In the genomic region with DNA sequence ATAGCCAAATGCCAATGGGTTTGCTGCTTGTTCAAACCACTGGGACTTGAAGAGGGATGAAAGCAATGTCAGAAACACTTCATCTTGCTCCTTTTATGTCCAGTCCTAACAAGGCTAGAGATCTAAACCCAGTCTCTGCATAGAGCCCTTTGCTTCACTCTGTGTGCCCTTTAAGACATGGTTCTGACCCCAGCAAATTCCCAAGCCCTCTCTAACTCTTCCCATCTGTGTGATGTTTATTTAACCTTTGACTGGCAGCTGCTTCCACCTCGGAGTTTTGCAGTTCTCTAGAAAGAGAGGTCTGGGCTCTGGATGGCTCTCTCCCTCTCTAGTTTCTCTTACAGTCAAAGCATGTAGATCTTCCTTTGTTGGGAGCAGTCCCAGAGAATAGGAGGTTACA, we compare ENCODE assay signal across 25 mouse cellular contexts. TPM values are rescaled to one million over a fixed set of nuclear protein-coding genes. Genes with fewer than 3 reads are reported as not detected.
A peak's percentile ranks its signal among the peaks of the same experiment; 100 is the strongest.
DNase-seq lines count a peak whose midpoint lies in the region; ATAC-seq lines count a peak whose summit lies in the region.
"Had no signal": no experiment of that assay in that cellular context is flagged by ENCODE, and none has a peak within 500 bp of the region (broad histone marks: within the 10 kb centered on the region; RNA-seq: fewer than 3 reads in every experiment).

No protein-coding gene starts in this region.

- 0% methylated on average over 1 of the region's 1 CpGs for WGBS in heart, embryonic 10.5 days
- WGBS in lung, embryonic 15.5 days = 2% methylated on average over 1 of the region's 1 CpGs
- WGBS in limb, embryonic 10.5 days = 2% methylated on average over 1 of the region's 1 CpGs

- no peak overlapping the region for H3K4me2 ChIP-seq in lung, embryonic 15.5 days
- H3K4me2 ChIP-seq: forebrain, embryonic 13.5 days; hindbrain, embryonic 12.5 days; midbrain, embryonic 15.5 days had no signal

- no peak overlapping the region for H3K9ac ChIP-seq in lung, embryonic 15.5 days
- H3K9ac ChIP-seq: forebrain, embryonic 13.5 days; hindbrain, embryonic 12.5 days; liver, postnatal 0 days; midbrain, embryonic 15.5 days had no signal

- no peaks in the 10 kb centered on the region for H3K9me3 ChIP-seq in heart, embryonic 10.5 days
- H3K9me3 ChIP-seq in lung, embryonic 15.5 days = no peaks in the 10 kb centered on the region
- no peaks in the 10 kb centered on the region for H3K9me3 ChIP-seq in limb, embryonic 10.5 days (replicated peaks)
- H3K9me3 ChIP-seq: forebrain, embryonic 13.5 days; hindbrain, embryonic 12.5 days; midbrain, embryonic 15.5 days had no signal

- DNase-seq in heart, embryonic 10.5 days (ENCODE audit: low spot score) = no peak
- DNase-seq in heart, postnatal 4 days = no peak
- no peak for DNase-seq in lung, postnatal 14 days
- DNase-seq in embryo, embryonic 10.5 days (ENCODE audit: low spot score) = peak; percentile 84
- DNase-seq in limb, embryonic 10.5 days (ENCODE audit: low spot score) = no peak
- DNase-seq in ovary, adult 18-20 months (ENCODE audit: low spot score) = no peak
- DNase-seq in adipocyte (ENCODE audit: low spot score) = no peak
- DNase-seq: adrenal gland, postnatal 25 days; cerebellum, adult 9-10 months; kidney, adult 18-20 months; left cerebral cortex, postnatal 4 days; liver, postnatal 0 days; right cerebral cortex, postnatal 14 days; thymus, adult 2 months; thymus, postnatal 4 days had no signal

- no peaks in the 10 kb centered on the region for H3K27me3 ChIP-seq in heart, embryonic 10.5 days (ENCODE audit: insufficient read depth, poor library complexity, severe bottlenecking)
- H3K27me3 ChIP-seq in lung, embryonic 15.5 days = no peaks in the 10 kb centered on the region
- H3K27me3 ChIP-seq in limb, embryonic 10.5 days (ENCODE audit: low read depth, poor library complexity, severe bottlenecking) = no peaks in the 10 kb centered on the region
- H3K27me3 ChIP-seq: forebrain, embryonic 13.5 days; hindbrain, embryonic 12.5 days; midbrain, embryonic 15.5 days had no signal

- H3K4me3 ChIP-seq in heart, embryonic 10.5 days = peak overlapping the region; percentile 15; the same call in 1 of the 2 replicates
- no peak overlapping the region for H3K4me3 ChIP-seq in lung, embryonic 15.5 days
- H3K4me3 ChIP-seq in limb, embryonic 10.5 days = no peak overlapping the region
- H3K4me3 ChIP-seq: forebrain, embryonic 13.5 days; hindbrain, embryonic 12.5 days; midbrain, embryonic 15.5 days; myocyte had no signal

- H3K4me1 ChIP-seq in heart, embryonic 10.5 days = peaks cover 57% of the 10 kb centered on the region
- peaks cover 44% of the 10 kb centered on the region for H3K4me1 ChIP-seq in lung, embryonic 15.5 days
- peaks cover 22% of the 10 kb centered on the region for H3K4me1 ChIP-seq in limb, embryonic 10.5 days
- H3K4me1 ChIP-seq: hindbrain, embryonic 12.5 days had no signal

- H3K36me3 ChIP-seq in heart, embryonic 10.5 days = no peaks in the 10 kb centered on the region
- no peaks in the 10 kb centered on the region for H3K36me3 ChIP-seq in lung, embryonic 15.5 days
- no peaks in the 10 kb centered on the region for H3K36me3 ChIP-seq in limb, embryonic 10.5 days
- H3K36me3 ChIP-seq: hindbrain, embryonic 12.5 days; midbrain, embryonic 15.5 days had no signal

- H3K27ac ChIP-seq in heart, embryonic 10.5 days = peak overlapping the region; percentile 83
- peak overlapping the region; percentile 74 for H3K27ac ChIP-seq in lung, embryonic 15.5 days
- H3K27ac ChIP-seq in limb, embryonic 10.5 days = peak overlapping the region; percentile 22; the same call in 1 of the 2 replicates
- H3K27ac ChIP-seq: forebrain, embryonic 13.5 days; hindbrain, embryonic 12.5 days; kidney, postnatal 0 days; midbrain, embryonic 15.5 days; stomach, postnatal 0 days had no signal

- ATAC-seq in lung, embryonic 15.5 days (ENCODE audit: borderline replicate concordance, extremely low read depth, low FRiP score, low TSS enrichment) = peak; percentile 12; the same call in 1 of the 2 replicates
- ATAC-seq: CD4-positive, CD25-positive, alpha-beta regulatory T cell, adult 4 months; forebrain, embryonic 13.5 days; liver, postnatal 0 days; midbrain, embryonic 15.5 days had no signal

RNA-seq across cellular contexts. Expression of a gene that starts 23.6 kb away (rescaled TPM):
- polyA plus RNA-seq in heart, embryonic 10.5 days (2016; fragmentation: Nextera tagmentation; extraction: Ambion mirVana) = 44.7 and 64.0 TPM in 2 replicates
- total RNA-seq in heart, postnatal 4 days (2021) = 10 to 100 TPM in 1 of 2 experiments, 1 to 10 TPM in 1; 9.5 to 11.6 TPM
- polyA plus RNA-seq in lung, embryonic 15.5 days (2015; fragmentation: Nextera tagmentation; extraction: Ambion mirVana) = 86.4 and 87.3 TPM in 2 replicates
- 98.1 and 103 TPM in 2 replicates for polyA plus RNA-seq in limb, embryonic 10.5 days (2016; fragmentation: Nextera tagmentation; extraction: Ambion mirVana)

RNA-seq across cellular contexts. Expression of a gene that starts 34.4 kb away (rescaled TPM):
- polyA plus RNA-seq in heart, embryonic 10.5 days (2016; fragmentation: Nextera tagmentation; extraction: Ambion mirVana) = 26.7 and 37.5 TPM in 2 replicates
- total RNA-seq in heart, postnatal 4 days (2021) = 10 to 100 TPM; 24.0 to 25.1 TPM
- 2.1 and 2.2 TPM in 2 replicates for polyA plus RNA-seq in lung, embryonic 15.5 days (2015; fragmentation: Nextera tagmentation; extraction: Ambion mirVana)
- polyA plus RNA-seq in limb, embryonic 10.5 days (2016; fragmentation: Nextera tagmentation; extraction: Ambion mirVana) = 1.1 and 3.7 TPM in 2 replicates
- total RNA-seq: left cerebral cortex, postnatal 4 days; megakaryocyte-erythroid progenitor cell, adult 5-6 weeks had no signal
- polyA plus RNA-seq: CD4-positive, CD25-positive, alpha-beta regulatory T cell, adult 4 months; forebrain, embryonic 13.5 days; kidney, postnatal 0 days; myocyte; neural tube, embryonic 14.5 days; stomach, postnatal 0 days had no signal

Comparison
In these comparisons a context has a peak if more than half of its experiments do, and no peak if none do; other contexts are left out.
1. H3K27ac ChIP-seq: peak in every context shown above with its lines; median percentile 83 in heart, embryonic 10.5 days; 74 in lung, embryonic 15.5 days; 22 in limb, embryonic 10.5 days.